Mouse (Mus musculus) right cerebral cortex, postnatal 14 days (tissue): ENCODE measurements around the gene Fmo1.

Experiments used
- DNase-seq: peaks from one replicate; pipeline ENCODE4 v3.0.0; 2022

The Fmo1 gene

GRCm38 (mm10) chr1:162866280-162866681 lies at the start of gene Fmo1:
Gene Fmo1 (minus strand): TSS chr1:162866610.
- no peak for DNase-seq

DNA sequence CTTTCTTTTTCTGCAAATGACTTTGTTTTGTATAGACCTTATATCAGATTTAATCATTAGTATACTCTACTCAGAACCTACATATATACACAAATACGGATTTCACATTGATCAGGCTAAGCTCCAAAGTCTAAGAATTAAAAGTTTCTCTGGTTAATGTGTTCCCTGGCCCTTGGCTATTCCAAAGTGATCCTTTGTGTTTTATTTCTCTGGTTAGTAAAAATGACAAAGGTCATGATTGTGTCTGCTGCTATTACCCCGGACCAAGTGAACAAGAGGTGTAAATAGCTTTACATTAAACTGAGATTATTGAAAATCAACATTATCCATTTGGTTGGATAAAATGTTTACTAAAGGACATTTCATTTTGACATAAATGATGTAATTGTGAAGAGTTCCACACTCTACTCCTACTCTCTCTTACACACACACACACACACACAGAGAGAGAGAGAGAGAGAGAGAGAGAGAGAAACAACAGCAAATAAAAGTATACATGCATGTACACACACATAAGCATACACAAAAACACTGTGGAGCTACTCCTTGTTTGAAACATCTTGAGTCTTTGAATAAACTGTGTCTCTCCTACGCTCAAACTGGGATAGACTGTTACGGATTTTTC lies 48.6 kb upstream of the Fmo1 start:
- DNase-seq: no peak

DNA sequence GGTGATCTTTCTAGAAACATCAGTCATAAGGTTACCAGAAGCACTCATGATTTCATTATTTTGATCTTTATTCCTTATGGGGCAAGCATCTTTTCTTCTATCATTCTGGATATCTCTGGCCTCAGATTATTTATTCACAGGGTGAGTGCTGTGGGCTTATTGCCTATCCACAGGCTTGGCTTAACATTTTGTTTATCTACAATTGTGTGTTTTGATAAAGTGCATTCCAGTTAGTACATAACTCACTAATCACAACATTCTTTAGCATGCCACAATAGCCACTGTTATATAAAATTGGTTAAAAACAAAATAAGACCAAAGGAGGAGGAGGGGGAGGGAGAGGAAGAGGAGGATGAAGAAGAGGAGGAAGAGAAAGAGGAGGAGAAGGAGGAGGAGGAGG lies 45.7 kb upstream of the Fmo1 start:
- DNase-seq: no peak

GRCm38 (mm10) chr1:162901879-162902278 lies 35.5 kb upstream of the Fmo1 start:
- no peak for DNase-seq

GRCm38 (mm10) chr1:162897838-162898811 lies 31.7 kb upstream of the Fmo1 start, which contains the start of gene Fmo2:
Gene Fmo2 (minus strand): TSS chr1:162898726.
- DNase-seq: no peak

DNA sequence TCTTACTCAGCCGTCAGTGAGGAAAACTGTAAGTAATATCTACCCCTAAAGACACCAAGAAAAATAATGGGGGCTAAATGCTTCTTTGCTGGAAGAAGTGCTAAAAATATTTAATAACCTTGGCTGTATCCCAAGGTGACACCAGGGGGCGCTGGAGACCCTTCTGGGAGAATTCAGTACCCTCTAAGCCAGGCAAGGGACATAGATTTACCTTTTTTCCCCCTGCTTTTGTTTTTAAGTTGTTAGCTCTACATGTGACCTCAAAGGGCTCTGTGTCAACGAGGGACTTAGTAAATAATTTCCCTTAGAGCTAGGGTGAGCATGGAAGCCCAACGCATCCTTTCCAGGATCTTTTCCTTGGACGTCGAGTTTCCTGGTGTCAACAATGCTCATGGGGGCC lies 29.5 kb upstream of the Fmo1 start:
- DNase-seq: peak; percentile 77

DNA sequence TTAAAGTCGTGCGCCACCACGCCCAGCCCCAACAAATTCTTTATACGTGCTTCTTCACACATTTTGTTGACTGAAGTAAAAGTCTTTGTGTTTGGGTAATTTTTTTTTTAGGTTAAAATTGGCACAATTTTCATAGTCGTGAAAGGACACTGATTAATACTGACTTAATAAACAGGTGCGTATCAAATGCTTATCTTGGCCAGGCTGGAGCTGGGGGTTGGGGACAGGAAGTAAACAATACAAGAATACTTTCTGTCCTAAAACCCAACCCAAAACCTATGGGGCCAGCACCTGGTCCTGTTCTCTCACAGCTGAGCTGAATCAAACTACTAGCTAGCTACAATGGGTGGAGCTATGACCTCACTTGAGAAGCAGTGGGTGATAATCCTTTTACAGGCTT lies 26.6 kb upstream of the Fmo1 start:
- no peak for DNase-seq

DNA sequence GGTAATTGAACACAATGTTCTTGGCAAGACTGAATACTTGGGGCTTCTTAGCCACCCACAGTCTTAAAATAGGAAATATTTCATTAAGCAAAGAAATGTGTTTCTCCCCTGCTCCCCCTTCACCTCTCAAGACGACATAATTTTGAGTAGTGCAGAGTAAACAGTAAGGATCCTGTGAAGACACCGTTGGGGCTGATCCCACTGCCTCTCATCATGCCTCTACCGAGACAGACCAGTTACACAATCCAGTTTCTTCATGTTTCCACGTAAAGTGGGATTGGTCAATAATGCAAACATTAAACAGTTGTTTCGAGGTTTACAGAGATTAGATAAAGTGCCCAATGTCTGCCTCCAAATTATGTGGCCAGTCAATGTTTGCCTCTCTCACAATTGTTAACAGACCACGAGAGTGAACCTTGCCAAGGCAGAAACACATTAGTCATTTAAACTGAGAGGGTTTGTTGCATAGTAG lies 25.6 kb upstream of the Fmo1 start:
- no peak for DNase-seq

DNA sequence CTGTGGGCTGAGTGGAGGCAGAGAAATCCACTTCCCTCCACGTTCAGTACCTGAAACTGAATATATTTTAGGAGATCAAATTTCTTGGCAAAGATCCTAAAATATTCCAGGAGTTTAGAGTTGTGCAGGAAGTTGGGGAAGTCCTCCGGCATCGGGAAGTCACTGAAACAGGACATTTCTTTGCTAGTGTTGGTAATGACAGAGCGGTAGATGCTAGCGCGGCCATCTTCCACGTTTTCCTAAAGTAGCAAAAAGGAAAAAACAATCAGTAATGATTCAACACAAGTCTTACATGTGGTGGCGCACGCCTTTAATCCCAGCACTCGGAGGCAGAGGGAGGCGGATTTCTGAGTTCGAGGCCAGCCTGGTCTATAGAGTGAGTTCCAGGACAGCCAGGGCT lies 22.2 kb upstream of the Fmo1 start:
- DNase-seq: no peak

GRCm38 (mm10) chr1:162887644-162888043 lies 21.2 kb upstream of the Fmo1 start:
- no peak for DNase-seq

- DNase-seq: no peak
Measured at GRCm38 (mm10) chr1:162886138-162886816, 19.9 kb upstream of the Fmo1 start.

DNA sequence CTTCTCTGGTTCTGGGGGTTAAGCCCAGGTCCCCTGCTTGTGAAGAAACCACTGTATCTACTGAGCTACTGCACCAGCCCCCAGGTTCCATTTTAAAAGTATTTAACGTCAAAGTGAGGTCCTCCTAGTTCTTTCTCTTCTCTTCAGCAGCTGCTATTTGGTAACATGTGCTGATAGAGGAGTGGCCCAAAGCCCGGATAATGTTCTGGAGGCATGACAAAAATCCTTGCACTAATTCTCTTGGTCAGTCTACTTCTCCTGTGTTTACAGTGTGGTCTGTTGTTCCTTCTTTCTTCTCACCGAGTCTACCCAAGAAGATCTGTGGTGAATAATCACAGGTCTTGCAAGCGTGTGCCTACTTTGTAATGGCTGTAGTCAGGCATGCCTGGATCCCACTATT lies 16.3 kb upstream of the Fmo1 start:
- DNase-seq: no peak

GRCm38 (mm10) chr1:162879595-162880369 lies 13.4 kb upstream of the Fmo1 start:
- peak; percentile 58 for DNase-seq

DNA sequence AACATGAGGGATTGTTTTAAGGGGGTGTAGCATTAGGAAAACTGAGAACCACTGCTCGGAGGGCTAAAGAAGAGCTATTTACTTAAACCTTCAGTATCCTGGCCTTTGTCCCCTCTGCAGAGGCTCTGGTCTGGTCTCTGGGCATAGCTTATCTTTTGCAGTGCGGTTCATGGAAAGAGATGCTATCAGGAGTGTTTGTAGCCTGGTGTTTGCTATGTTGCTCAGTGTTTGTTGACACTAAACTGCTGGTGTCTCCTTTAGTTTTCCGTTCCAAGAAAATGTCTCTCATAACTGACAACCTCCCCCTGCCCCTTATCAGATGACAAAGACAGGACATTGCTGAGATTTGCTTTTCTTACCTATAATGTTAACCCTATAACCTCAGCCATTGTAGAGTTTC lies 8.7 kb upstream of the Fmo1 start:
- no peak for DNase-seq

- no peak for DNase-seq
Measured at GRCm38 (mm10) chr1:162871701-162872311, 5.4 kb upstream of the Fmo1 start.

- DNase-seq: no peak
Measured at GRCm38 (mm10) chr1:162870978-162871377, 4.6 kb upstream of the Fmo1 start.

GRCm38 (mm10) chr1:162867396-162867795 lies 986 bp upstream of the Fmo1 start:
- no peak for DNase-seq

- DNase-seq: no peak
Measured at GRCm38 (mm10) chr1:162865493-162865830, 948 bp downstream of the Fmo1 start.

DNA sequence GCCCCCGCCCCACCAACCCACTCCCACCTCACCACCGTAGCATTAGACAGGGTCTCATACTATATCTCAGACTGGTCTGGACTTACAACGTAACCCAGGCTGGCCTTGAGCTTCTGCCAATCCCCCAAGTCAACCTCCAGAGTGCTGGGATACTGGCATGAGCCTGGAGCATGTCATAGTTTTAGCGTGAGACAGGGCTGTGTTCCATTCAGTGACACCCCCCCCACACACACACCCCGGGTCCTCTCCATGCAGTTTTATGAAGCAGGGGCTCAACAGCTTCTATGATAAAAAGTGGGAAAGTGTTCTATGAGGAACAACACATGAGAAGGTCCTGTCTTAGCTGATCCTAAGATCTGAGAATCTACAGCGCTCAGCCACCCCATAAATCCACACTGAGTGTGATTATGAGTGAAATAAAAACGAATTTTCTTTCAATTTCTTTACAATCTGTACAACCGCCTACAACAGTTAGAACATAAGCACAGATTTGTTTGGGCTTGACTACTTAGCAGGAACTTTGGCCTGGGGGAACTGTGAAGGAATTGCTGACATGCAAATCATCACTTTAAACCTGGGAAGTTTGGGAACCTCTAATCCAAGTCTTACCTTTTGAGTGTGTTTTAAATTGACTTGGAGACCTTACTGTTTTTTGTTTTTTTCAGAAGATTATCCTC lies 1.5 kb downstream of the Fmo1 start:
- no peak for DNase-seq

- DNase-seq: no peak
Measured at GRCm38 (mm10) chr1:162864279-162864678, 2.1 kb downstream of the Fmo1 start.

DNA sequence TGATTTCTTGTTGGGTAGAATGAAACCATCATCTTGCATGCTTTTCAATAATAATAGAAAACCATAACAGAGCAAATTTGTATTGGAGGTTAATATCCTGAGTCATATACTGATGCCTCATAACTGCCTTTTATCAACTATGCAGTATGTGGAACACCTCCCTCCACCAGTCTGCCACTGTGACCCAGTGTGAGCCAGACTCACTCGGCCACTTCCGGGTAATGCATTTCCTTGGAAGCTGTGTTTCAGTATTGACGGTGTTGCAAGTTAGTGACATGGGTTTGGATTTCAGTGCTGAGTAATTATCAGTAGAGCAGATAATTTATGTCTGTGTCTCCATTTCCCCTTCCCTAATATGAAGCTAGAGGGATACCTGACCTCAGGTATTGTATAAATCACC lies 2.8 kb downstream of the Fmo1 start:
- DNase-seq: no peak

DNA sequence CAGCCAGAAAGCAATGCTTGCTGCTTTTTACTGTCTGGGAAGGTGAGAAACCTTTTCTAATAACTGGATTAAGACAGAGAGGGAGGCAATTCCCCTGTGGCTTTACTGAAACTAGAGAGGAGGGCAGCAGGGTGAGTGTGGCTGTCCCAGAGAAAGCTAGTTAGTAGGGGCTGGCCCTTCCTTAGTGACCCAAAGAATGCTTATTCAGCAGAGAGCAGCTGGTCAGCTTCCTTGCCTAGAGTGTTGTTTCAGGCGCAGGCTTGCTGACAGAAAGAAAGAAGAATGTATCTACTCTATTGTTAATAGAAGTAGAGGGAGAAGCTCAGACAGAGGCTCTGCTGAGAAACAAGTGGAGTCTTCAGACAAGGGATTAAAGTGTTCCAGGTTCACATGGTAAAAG lies 4.1 kb downstream of the Fmo1 start:
- no peak for DNase-seq
